Mouse (Mus musculus) neural tube, embryonic 15.5 days (tissue): ENCODE data around the gene Klf3. TPM values are rescaled to one million over a fixed set of nuclear protein-coding genes. Genes with fewer than 3 reads are reported as not detected.
A peak's percentile ranks its signal among the peaks of the same experiment; 100 is the strongest.

ENCODE experiments used
- ATAC-seq: fragments of 200-750 bp; cut with Nextera tagmentation; 2 replicates; pipeline ENCODE4 v1.8.0; 2017; ENCODE audit warnings: mild to moderate bottlenecking, moderate TSS enrichment, moderate library complexity; ENCODE audit not compliant: low FRiP score
- H3K27ac ChIP-seq: fragments of 300-500 bp; sonication (generic); replicated peaks from 2 replicates; pipeline ENCODE4 v1.5.1; 2015; ENCODE audit warnings: mild to moderate bottlenecking, inconsistent platforms
- H3K27me3 ChIP-seq: fragments of 300-500 bp; sonication (generic); replicated peaks from 2 replicates; pipeline ENCODE4 v1.6.1; 2015; ENCODE audit warnings: inconsistent platforms
- H3K36me3 ChIP-seq: fragments of 300-500 bp; sonication (generic); 2 replicates; pipeline ENCODE4 v1.6.1; 2015; ENCODE audit warnings: inconsistent platforms
- H3K4me1 ChIP-seq: fragments of 300-500 bp; sonication (generic); 2 replicates; pipeline ENCODE4 v1.6.1; 2015; ENCODE audit warnings: inconsistent platforms
- H3K4me2 ChIP-seq: fragments of 300-500 bp; sonication (generic); 2 replicates; pipeline ENCODE4 v1.6.1; 2015; ENCODE audit warnings: inconsistent platforms, mild to moderate bottlenecking, moderate library complexity
- H3K4me3 ChIP-seq: fragments of 300-500 bp; sonication (generic); replicated peaks from 2 replicates; pipeline ENCODE4 v1.5.1; 2015; ENCODE audit warnings: mild to moderate bottlenecking, inconsistent platforms
- H3K9ac ChIP-seq: fragments of 300-500 bp; sonication (generic); replicated peaks from 2 replicates; pipeline ENCODE4 v1.6.1; 2015; ENCODE audit warnings: mild to moderate bottlenecking, inconsistent platforms
- H3K9me3 ChIP-seq: fragments of 300-500 bp; sonication (generic); replicated peaks from 2 replicates; pipeline ENCODE4 v1.6.1; 2016; ENCODE audit warnings: inconsistent platforms
- WGBS: fragments of 180-500 bp; shearing (Covaris S2); methylation state at CpG from one replicate; pipeline ENCODE4 v1.1.7; 2015; ENCODE audit warnings: mixed read lengths; 5-methylcytosine and 5-hydroxymethylcytosine counted together
- polyA plus RNA-seq: library from polyadenylated mRNA; unstranded; fragments of >200 nt; fragmentation: Nextera tagmentation; extraction: Ambion mirVana; gene quantifications from 2 replicates; pipeline ENCODE4 v1.2.1, GENCODE M21; 2015

Klf3 gene
- polyA plus RNA-seq, 1 experiment from 2014 or later = 16.6 TPM

DNA sequence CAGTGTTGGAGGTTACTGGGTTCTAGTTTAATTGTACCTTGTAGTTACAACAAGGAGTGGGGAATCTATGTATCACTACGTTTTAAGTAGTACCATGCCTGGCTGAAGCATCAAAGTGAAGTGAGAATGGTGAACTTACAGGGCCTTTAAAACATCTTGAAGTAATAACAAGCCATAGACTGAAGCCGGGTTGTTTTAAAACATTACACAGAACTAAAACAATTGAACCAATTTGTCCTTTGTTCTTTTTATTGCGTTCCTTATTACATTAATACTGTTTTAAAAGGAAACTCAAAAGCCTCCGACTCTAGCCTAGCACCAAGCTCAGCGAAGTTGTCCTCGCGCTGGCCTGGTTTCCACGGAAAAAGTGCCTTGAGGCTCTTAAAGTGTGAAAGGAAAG is 1.0 kb upstream of the Klf3 start:
- H3K4me3 ChIP-seq = peak overlapping the region; percentile 86

DNA sequence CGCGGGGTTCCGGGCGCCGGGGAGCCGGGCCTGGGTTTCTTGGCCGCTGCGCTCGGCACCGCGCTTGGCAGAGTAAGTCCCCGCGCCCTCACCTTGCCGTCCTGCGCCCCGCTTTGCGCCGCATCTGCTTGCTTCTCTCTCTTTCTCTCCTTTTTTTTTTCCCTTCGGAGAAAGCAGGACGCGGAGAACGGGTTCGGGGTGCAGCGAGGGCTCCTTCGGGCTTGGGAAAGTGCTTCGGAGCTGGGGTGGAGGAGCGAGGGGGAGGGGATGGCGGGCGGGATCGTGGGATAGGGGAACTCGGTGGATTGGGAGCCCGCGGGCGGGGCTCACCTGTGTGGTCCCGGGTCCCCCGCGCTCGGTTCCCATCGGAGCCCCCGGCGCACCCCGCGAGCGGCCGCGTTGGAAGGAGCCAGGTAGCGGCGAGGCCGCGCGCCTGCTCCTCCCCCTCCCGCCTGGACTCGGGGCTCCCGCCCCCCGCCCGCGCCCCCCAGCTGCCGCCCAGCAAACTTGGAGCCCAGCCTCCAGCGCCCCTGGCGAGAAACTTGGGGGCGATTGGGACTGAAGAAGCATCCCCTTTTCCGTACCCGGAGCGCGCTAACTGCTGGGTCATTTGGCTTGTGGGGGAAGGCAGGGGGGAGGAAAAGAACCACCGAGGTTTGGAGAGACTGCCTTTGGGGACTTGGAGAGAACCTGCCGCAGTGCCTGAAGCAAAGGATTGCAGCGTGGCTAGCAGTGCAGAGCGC is 703 bp downstream of the Klf3 start:
- ATAC-seq = peak; percentile 21; the same call in 1 of the 2 replicates
- H3K4me3 ChIP-seq = peak overlapping the region; percentile 86
- peak overlapping the region; percentile 76 for H3K9ac ChIP-seq
- H3K36me3 ChIP-seq = no peaks in the 10 kb centered on the region
- H3K4me2 ChIP-seq = peak overlapping the region; percentile 80
- no peaks in the 10 kb centered on the region for H3K27me3 ChIP-seq
- peak overlapping the region; percentile 89 for H3K27ac ChIP-seq
- under 1% methylated on average over 65 of the region's 69 CpGs for WGBS
- H3K4me1 ChIP-seq = peaks cover 35% of the 10 kb centered on the region
- no peaks in the 10 kb centered on the region for H3K9me3 ChIP-seq

More for the DNA sequence above, 1.0 kb upstream of the Klf3 start:
- no peaks in the 10 kb centered on the region for H3K36me3 ChIP-seq
- H3K27ac ChIP-seq = peak overlapping the region; percentile 89
- peaks cover 27% of the 10 kb centered on the region for H3K4me1 ChIP-seq
- H3K9me3 ChIP-seq = no peaks in the 10 kb centered on the region
- WGBS = 4% methylated on average over 8 of the region's 8 CpGs
- no peaks in the 10 kb centered on the region for H3K27me3 ChIP-seq
- peak overlapping the region; percentile 80 for H3K4me2 ChIP-seq
- ATAC-seq = no peak
- H3K9ac ChIP-seq = peak overlapping the region; percentile 76; the same call in 1 of the 2 replicates

DNA sequence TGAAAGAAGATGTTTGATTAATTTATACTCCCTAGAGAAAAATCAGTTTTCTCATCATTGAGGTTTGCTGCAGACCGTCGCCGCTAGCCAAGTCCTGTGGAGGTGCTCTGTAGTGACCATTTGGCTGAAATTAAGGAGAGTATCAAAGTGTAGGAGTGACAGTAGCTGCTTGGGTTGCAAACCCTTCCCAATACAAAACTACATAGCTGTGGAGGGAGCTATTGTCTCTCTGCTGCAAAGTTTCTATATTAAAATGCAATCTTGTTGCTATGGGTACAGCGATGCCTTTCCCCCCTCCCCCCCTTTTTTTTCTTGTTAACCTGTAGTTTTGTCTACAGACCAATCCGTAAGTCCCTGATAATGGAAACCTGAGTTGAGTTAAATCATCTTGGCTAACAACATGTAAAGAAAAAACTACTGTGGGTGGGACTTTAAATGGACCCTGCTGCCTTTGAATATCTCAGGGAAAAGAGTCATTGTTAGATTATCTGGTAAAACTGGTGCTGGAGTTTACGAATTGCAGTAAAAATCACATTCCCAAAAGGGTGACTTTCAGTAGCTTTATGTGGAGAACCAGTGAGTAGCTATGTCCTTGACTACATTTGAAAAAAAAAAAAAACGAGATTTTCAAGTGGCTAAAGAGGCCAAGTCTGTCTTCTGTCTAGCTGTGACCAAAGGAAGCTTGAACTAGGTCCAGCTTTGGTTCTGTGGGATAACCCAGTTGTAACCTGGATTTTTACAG is 2.1 kb downstream of the Klf3 start:
- peaks cover 41% of the 10 kb centered on the region for H3K4me1 ChIP-seq
- peak overlapping the region; percentile 34 for H3K9ac ChIP-seq
- H3K27ac ChIP-seq = peak overlapping the region; percentile 76
- no peaks in the 10 kb centered on the region for H3K27me3 ChIP-seq
- H3K4me3 ChIP-seq = peak overlapping the region; percentile 30
- WGBS = 10% methylated on average over 7 of the region's 7 CpGs
- no peaks in the 10 kb centered on the region for H3K9me3 ChIP-seq
- H3K36me3 ChIP-seq = no peaks in the 10 kb centered on the region
- peak overlapping the region; percentile 80 for H3K4me2 ChIP-seq
- no peak for ATAC-seq

DNA sequence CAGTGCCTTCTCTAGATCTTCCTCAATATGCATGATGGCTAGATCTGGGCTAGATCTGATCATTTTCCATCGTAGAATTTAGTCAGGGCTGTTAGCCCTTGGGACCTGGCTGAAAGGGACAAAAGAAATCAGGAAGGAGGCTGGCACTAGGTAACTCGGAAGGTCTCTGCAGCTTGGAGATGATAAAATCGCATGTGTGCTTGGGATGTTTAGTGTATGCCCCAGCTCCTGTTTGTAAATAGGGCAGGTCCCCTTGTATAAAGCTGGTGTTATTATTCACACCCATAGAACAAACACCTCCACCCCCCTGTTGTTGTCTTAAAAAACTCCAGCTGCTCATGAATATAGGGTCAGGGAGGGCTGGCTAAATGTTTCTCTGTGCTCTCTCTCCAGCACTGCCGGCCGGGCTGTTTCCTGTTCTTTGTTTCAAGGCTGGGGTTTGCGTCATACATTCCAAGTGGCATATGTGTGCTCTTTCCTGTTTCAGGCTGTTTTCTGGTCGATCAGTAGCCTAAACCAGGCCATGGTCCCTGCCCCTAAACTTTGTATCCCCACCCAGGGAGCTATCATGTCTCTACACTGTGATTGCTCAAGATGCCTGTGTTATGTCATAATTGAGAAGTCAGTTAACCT is 2.8 kb downstream of the Klf3 start:
- H3K4me2 ChIP-seq = peak overlapping the region; percentile 80
- WGBS = 2% methylated on average over 7 of the region's 7 CpGs
- no peaks in the 10 kb centered on the region for H3K27me3 ChIP-seq
- H3K4me1 ChIP-seq = peaks cover 48% of the 10 kb centered on the region
- peak overlapping the region; percentile 34 for H3K9ac ChIP-seq
- H3K9me3 ChIP-seq = no peaks in the 10 kb centered on the region
- H3K36me3 ChIP-seq = no peaks in the 10 kb centered on the region
- peak overlapping the region; percentile 30 for H3K4me3 ChIP-seq
- H3K27ac ChIP-seq = peak overlapping the region; percentile 76
- no peak for ATAC-seq

DNA sequence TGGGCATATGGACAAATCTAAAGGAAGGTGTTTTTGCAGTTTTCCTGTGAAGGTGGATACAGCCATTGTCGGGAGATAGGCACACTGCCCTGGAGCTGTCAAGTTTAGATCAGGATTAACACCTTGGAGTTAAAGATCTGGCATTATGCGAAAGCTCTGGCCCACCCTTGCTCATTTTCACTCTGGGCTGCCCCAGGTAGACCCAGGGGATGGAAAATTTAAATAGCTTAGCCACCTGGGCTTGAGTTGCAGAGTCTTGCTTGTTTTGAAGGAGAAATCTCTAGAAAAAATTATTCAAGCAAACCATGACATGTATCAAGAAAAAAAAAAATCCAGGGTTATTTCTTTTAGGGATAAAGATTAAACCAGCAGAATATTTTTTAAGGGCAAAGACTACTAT is 3.4 kb downstream of the Klf3 start:
- Histone ChIP-seq H3K36me3 (no peaks in the 10 kb centered on the region), H3K4me2 (peak overlapping the region; percentile 80), H3K27ac (peak overlapping the region; percentile 76), H3K9ac (peak overlapping the region; percentile 34; the same call in 1 of the 2 replicates), H3K4me3 (0 out of 2 replicates have a peak overlapping the region, but pooled peaks have one; percentile 3), H3K4me1 (peaks cover 54% of the 10 kb centered on the region), H3K27me3 (no peaks in the 10 kb centered on the region), H3K9me3 (no peaks in the 10 kb centered on the region)
- WGBS = 31% methylated on average over 2 of the region's 2 CpGs
- ATAC-seq = no peak

DNA sequence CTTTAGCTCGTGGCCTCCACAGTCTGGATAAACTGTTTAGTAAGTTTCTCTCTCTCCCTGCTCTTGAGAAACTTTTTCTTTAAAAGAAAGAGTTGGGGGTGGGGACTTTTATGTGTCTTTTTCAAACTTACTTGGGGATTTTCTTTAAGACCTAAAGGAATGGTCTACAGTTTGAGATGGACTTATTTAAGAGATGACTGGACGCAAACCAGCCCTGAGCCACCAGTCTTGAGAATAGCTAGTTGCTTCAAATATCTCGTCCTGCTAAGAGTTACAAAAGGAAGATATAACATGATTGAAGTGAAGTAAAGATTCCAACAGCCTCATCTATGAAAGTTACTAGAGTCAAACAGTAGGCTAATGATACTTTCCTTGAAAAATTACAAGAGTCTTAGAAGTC is 4.0 kb downstream of the Klf3 start:
- H3K36me3 ChIP-seq = no peaks in the 10 kb centered on the region
- peaks cover 60% of the 10 kb centered on the region for H3K4me1 ChIP-seq
- 79% methylated on average over 3 of the region's 3 CpGs for WGBS
- no peak overlapping the region for H3K27ac ChIP-seq
- H3K4me3 ChIP-seq = no peak overlapping the region
- no peaks in the 10 kb centered on the region for H3K9me3 ChIP-seq
- no peak overlapping the region for H3K9ac ChIP-seq
- no peaks in the 10 kb centered on the region for H3K27me3 ChIP-seq
- no peak overlapping the region for H3K4me2 ChIP-seq
- ATAC-seq = no peak

DNA sequence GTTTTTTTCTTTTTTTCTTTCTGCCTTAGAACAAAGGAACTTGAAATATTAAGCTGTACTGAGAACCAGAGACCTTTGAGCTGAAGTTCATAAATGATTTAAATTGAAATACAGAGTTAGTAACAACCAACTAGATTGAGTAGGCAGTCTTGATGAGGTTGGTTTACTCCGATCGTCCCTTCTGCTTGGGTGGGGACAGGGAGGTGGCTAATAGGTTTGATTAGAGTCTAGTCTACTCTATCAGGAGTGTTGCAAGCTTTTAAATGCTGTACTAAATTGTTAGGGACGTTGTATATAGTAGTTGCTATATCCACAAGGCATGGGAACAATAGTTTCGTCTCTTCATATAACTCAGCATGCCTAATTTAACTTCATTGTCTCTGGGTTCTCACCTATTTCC is 4.4 kb downstream of the Klf3 start:
- ATAC-seq = no peak
- H3K27ac ChIP-seq = no peak overlapping the region
- H3K4me2 ChIP-seq = peak overlapping the region; percentile 15; the same call in 1 of the 2 replicates
- no peaks in the 10 kb centered on the region for H3K9me3 ChIP-seq
- peaks cover 60% of the 10 kb centered on the region for H3K4me1 ChIP-seq
- no peak overlapping the region for H3K9ac ChIP-seq
- 58% methylated on average over 4 of the region's 4 CpGs for WGBS
- H3K27me3 ChIP-seq = no peaks in the 10 kb centered on the region
- H3K36me3 ChIP-seq = no peaks in the 10 kb centered on the region
- H3K4me3 ChIP-seq = no peak overlapping the region

DNA sequence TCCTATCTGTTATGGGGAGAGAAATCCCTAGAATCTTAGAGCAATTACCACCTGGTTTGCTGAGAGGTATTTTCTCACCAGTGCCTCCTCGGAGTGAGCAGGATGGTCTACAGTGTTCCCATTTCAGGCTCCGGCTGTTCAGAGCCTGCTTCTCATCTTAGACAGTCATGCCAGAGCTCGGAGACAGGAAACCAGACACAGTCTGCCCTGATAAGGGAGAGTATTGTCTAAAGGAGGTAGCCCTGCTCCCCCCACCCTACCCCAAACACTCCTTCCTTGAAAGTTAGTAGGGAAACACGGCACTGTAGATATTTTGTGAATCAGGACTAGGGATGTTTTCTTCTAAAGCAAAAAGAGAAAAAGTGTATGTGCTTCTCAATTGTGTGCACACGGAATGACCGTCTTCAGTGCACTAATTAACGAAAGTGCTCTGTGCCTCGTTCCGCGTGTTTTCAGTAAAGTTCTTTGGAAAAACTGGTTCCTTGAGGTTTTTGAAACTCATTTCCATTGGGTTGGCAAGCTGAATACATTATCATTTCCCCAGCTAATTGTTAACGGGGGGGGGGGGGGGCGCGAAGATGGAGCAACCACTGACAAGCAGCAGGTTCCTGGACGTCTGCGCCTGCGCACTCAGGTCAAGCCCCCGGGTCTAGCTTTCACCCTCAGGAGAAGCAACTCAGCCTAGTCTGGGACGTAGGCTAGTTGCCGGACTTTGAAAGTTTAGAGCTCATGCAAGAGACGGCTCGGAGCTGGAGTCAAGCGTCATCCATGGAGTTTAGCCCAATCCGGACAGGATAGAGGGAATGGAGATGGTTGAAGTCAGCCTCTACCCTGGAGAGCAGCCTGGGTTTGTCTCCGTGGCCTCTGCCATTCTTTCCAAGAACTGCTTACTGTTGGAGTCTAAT is 5.2 kb downstream of the Klf3 start:
- H3K4me2 ChIP-seq = peak overlapping the region; percentile 15; the same call in 1 of the 2 replicates
- H3K4me3 ChIP-seq = no peak overlapping the region
- WGBS = 71% methylated on average over 24 of the region's 24 CpGs
- no peaks in the 10 kb centered on the region for H3K9me3 ChIP-seq
- H3K4me1 ChIP-seq = peaks cover 60% of the 10 kb centered on the region
- H3K27me3 ChIP-seq = no peaks in the 10 kb centered on the region
- no peaks in the 10 kb centered on the region for H3K36me3 ChIP-seq
- no peak overlapping the region for H3K9ac ChIP-seq
- no peak overlapping the region for H3K27ac ChIP-seq
- no peak for ATAC-seq

DNA sequence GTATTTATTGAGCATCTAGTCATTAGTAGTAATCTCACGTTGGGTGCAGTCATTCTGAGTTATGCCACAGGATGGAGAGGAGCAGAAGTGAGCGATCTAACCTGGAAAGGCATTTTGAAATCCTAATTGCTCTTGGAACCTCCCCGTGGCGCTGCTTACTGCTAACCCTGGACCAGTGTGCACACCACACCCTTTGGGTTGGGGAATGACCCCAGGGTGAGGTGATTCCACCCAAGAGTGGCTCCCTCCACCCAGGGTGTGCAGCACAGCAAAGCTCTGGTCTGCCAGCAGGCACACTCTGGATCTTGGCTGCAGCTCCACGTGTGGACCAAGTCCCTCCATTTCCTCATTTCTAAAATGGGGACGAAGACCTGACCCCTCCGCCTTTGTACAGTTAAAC is 6.1 kb downstream of the Klf3 start:
- Histone ChIP-seq H3K4me1 (peaks cover 58% of the 10 kb centered on the region), H3K9me3 (no peaks in the 10 kb centered on the region), H3K4me2 (no peak overlapping the region), H3K27me3 (no peaks in the 10 kb centered on the region), H3K36me3 (no peaks in the 10 kb centered on the region), H3K9ac (no peak overlapping the region), H3K4me3 (no peak overlapping the region), H3K27ac (no peak overlapping the region)
- WGBS = 87% methylated on average over 7 of the region's 7 CpGs
- no peak for ATAC-seq

DNA sequence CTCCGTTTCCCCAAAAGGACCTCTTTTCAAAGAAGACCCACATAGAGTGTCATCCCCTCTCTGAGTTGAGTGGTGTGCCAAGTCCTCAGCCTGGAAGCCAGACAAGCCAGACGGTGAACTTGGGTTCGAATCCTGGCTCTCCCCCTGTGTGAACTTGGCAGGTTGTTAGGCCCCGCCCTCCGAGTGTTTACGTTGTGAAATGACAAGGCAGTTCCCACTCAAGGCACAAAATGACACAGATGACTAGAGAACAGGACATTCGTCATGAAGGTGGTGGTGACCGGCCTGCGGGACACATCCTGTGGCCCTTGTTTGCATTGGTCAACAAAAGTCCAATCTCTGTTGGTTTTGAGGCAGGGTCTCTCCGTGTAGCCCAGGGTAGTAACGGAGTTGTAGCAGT is 6.7 kb downstream of the Klf3 start:
- ATAC-seq = no peak
- 85% methylated on average over 11 of the region's 11 CpGs for WGBS
- H3K9me3 ChIP-seq = no peaks in the 10 kb centered on the region
- peak overlapping the region; percentile 70; the same call in 1 of the 2 replicates for H3K27ac ChIP-seq
- no peaks in the 10 kb centered on the region for H3K36me3 ChIP-seq
- H3K27me3 ChIP-seq = no peaks in the 10 kb centered on the region
- no peak overlapping the region for H3K9ac ChIP-seq
- H3K4me3 ChIP-seq = no peak overlapping the region
- H3K4me1 ChIP-seq = peaks cover 55% of the 10 kb centered on the region
- H3K4me2 ChIP-seq = no peak overlapping the region
